Mouse (Mus musculus) granulocyte monocyte progenitor cell, adult 5-6 weeks (primary cell): ENCODE measurements around the gene D630003M21Rik. TPM values are rescaled to one million over a fixed set of nuclear protein-coding genes. Genes with fewer than 3 reads are reported as not detected.
A peak's percentile ranks its signal among the peaks of the same experiment; 100 is the strongest.

Experiments used
- ATAC-seq: replicated peaks from 2 replicates; pipeline ENCODE4 v1.8.0; 2016; ENCODE audit warnings: mild to moderate bottlenecking, moderate TSS enrichment, inconsistent platforms; ENCODE audit not compliant: poor library complexity, severe bottlenecking
- total RNA-seq, 2 experiments: library from RNA; stranded (forward) in 1 of 2; stranded (reverse) in 1 of 2; fragments of 200-712, 200-1000 nt in 1 of 2; fragments of >200 nt in 1 of 2; fragmentation: Nextera tagmentation in 1 of 2; gene quantifications; 2 replicates each; pipeline ENCODE4 v1.2.3; 2014 to 2017

D630003M21Rik gene
- total RNA-seq, 2 experiments from 2014 or later, result not detected

- no peak for ATAC-seq
Observed at GRCm38 (mm10) chr2:158199281-158199680, 29.7 kb downstream of the D630003M21Rik start.

- no peak for ATAC-seq
Observed at GRCm38 (mm10) chr2:158198861-158199260, 30.2 kb downstream of the D630003M21Rik start.

GRCm38 (mm10) chr2:158197971-158198370 lies 31.1 kb downstream of the D630003M21Rik start:
- ATAC-seq, result no peak

- ATAC-seq, result peak; percentile 63
Observed at GRCm38 (mm10) chr2:158194945-158195640, 33.9 kb downstream of the D630003M21Rik start.

- no peak for ATAC-seq
Observed at GRCm38 (mm10) chr2:158193611-158194336, 35.2 kb downstream of the D630003M21Rik start.

- ATAC-seq, result no peak
Observed at GRCm38 (mm10) chr2:158191098-158191497, 37.9 kb downstream of the D630003M21Rik start.

- ATAC-seq, result peak; percentile 91
Observed at GRCm38 (mm10) chr2:158189451-158189850, 39.6 kb downstream of the D630003M21Rik start.

GRCm38 (mm10) chr2:158186206-158186871 lies 42.7 kb downstream of the D630003M21Rik start:
- no peak for ATAC-seq

GRCm38 (mm10) chr2:158183266-158183665 lies 45.8 kb downstream of the D630003M21Rik start:
- ATAC-seq, result no peak

- no peak for ATAC-seq
Observed at GRCm38 (mm10) chr2:158181932-158182331, 47.1 kb downstream of the D630003M21Rik start.

- ATAC-seq, result no peak
Observed at GRCm38 (mm10) chr2:158180797-158181196, 48.2 kb downstream of the D630003M21Rik start.

GRCm38 (mm10) chr2:158179370-158180111 lies 49.5 kb downstream of the D630003M21Rik start:
- ATAC-seq, result no peak

GRCm38 (mm10) chr2:158178696-158179369 lies 50.2 kb downstream of the D630003M21Rik start:
- peak; percentile 25 for ATAC-seq

- no peak for ATAC-seq
Observed at GRCm38 (mm10) chr2:158178139-158178538, 50.9 kb downstream of the D630003M21Rik start.

GRCm38 (mm10) chr2:158177574-158177973 lies 51.4 kb downstream of the D630003M21Rik start:
- no peak for ATAC-seq

GRCm38 (mm10) chr2:158176763-158177162 lies 52.3 kb downstream of the D630003M21Rik start:
- no peak for ATAC-seq

- peak; percentile 75 for ATAC-seq
Observed at GRCm38 (mm10) chr2:158175433-158175832, 53.6 kb downstream of the D630003M21Rik start.

- peak; percentile 29 for ATAC-seq
Observed at GRCm38 (mm10) chr2:158174958-158175357, 54.1 kb downstream of the D630003M21Rik start.

GRCm38 (mm10) chr2:158174438-158174837 lies 54.6 kb downstream of the D630003M21Rik start:
- ATAC-seq, result peak; percentile 38

- ATAC-seq, result no peak
Observed at GRCm38 (mm10) chr2:158170394-158170793, 58.6 kb downstream of the D630003M21Rik start.
